Mouse (Mus musculus): ENCODE data around the gene Prol1.
"Not testable (repeated sequence)": the region's sequence is repeated elsewhere in the genome, so short reads cannot be mapped to it uniquely, and the experiment has no call there.

Gene Prol1

DNA sequence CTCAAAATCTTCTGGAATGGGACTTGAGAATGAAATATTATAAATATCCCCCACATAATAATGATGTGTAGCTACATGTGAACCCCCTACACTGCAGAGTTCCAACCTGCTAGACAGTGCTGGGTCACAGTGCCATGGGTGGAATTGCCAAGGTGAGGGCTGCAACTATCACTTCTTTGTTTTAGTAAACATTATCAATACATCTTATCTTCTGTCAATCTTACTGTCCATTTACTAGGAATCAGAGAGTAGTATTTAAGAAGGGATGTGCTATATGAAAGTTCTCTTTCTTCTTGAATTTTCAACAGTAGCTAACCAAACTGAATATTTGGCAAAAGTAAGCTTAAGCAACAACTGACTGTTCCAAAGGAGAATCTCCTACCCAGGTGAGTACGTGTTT lies at the start of gene Prol1:
TSS of gene Prol1 (plus strand) at position 301 of the 400 bp plus-strand sequence.
- DNase-seq, result no peak

DNA sequence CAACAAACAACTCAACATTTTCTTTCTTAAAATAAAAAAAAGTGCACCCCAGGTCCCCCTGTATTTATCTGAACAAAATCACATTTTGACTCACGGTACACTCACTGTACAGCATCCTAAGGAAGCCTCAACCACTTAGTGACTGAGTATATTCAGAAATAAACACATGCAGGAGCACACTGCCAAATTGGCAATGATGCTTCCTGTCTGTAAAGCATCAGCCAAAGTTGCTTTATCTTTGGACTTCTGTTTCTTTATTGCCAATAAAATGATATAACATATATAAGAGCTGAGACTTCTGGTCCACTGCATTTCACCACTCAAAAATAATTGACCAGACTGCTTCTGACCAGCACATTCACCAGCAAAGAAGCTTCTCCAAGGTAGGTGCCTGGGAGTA lies 48.5 kb upstream of the Prol1 start, which contains the start of gene Gm7714:
TSS of gene Gm7714 (plus strand) at position 301 of the 400 bp plus-strand sequence.
- DNase-seq, result no peak

DNA sequence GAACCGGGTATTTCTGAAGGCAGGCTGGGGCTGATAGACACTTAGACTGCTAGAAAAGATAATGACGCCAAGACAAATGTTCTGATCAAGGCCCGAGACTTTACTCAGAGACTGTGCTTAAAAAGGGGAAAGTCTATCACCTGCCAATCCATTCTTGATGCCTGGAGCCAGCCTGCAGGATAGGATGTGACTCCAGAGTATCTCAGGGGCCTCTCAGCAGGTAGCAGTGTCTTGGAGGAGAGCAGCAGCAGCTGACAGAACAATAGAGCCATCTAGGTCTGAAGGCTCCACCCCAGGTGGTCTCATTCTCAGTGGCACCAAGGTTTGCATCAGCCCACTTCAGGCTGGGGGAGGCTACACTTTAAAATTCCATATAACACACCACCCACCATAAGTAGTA lies 5.8 kb upstream of the Prol1 start:
- DNase-seq, result not testable (repeated sequence)

- not testable (repeated sequence) for DNase-seq
Measured at GRCm38 (mm10) chr5:88348533-88348932, 31.4 kb downstream of the Prol1 start.

- no peak for DNase-seq
Measured at GRCm38 (mm10) chr5:88364768-88365167, 47.7 kb downstream of the Prol1 start.

GRCm38 (mm10) chr5:88366886-88367285 lies 49.8 kb downstream of the Prol1 start:
- no peak for DNase-seq

DNA sequence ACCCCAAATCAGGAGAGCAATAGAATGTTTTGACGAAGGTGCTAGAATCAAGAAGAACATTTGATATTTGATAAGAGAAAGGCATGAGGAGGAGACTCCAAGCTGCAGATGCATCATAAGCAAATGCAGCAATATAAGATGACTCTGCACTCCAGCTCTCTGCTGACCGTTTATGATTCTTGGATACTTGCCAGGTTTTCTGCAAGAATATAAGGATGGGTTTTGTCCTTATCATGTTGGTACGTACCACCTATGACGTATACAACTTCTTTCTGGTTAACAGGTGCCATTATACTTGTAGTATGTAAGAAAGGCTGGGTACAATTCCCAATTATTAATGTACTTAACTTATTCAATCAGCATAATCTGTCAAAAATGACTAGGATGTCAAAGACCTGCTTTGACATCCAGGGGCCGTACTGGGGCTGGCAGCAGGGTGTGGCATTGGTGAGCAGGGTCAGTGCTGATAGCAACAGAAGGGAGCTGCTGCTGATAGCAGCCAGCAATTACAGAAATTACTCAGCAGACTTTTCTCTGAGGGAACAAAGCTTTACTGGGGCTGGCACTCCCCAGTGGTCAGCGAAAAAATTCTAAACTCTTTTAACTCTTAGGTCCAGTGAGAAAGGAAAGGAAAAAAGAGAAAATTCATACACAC lies 53.6 kb downstream of the Prol1 start:
- DNase-seq, result no peak

- DNase-seq, result no peak
Measured at GRCm38 (mm10) chr5:88372563-88372962, 55.5 kb downstream of the Prol1 start.

DNA sequence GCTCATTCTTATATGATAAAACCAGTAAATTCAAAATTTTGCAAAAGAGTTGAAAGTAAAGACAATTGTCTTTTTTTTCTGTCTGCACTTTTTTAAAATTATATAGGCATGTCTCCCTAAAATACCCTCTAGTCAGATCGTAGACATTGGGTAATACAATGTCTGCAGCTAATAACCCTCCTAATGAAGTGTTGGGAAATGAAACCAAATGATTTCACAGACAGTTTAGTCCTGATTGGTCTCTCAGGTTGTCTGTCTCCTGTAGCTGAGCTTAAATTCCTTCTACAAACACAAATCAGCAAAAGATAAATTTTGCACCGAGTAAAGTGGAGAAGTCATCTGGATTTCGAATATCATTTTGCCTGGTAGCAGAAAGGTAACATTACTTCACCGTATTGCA lies 58.7 kb downstream of the Prol1 start, which contains the start of gene Amtn:
TSS of gene Amtn (plus strand) at position 301 of the 400 bp plus-strand sequence.
- no peak for DNase-seq

All from lung, adult 18-20 months (tissue).